Mouse (Mus musculus) telencephalon, adult 2 months (tissue): ENCODE measurements around the gene Serinc4.

Experiments
- DNase-seq: peaks from one replicate; pipeline ENCODE4 v3.0.0-alpha.2; 2011; ENCODE audit warnings: low read depth, low spot score

Gene Serinc4

GRCm38 (mm10) chr2:121448136-121448535 is 8.4 kb downstream of the Serinc4 start:
- no peak for DNase-seq

DNA sequence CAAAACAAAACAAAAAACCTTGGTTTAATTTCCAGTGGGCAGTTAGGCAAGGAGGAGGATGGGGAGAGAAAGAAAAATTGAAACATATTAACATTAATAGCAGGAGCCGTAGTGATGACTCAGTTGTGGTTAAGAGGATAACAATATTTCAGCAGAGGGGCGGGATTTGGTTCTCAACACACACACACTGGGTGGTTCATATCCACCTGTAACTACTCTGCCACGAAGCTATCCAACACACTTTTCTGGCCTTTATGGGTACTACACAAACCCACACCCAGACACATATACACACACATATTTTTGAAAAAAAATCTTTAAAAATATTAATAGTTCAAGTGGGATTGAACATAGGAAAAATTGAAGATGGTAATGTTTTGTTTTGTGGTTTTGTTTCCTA is 9.6 kb downstream of the Serinc4 start:
- DNase-seq = no peak

- no peak for DNase-seq
Observed at GRCm38 (mm10) chr2:121446506-121446905, 10.1 kb downstream of the Serinc4 start.

GRCm38 (mm10) chr2:121445117-121445516 is 11.5 kb downstream of the Serinc4 start:
- DNase-seq = no peak

- no peak for DNase-seq
Observed at GRCm38 (mm10) chr2:121444178-121444577, 12.4 kb downstream of the Serinc4 start, which contains the start of gene Ell3. Ell3 (minus strand) TSS chr2:121444278.

- DNase-seq = no peak
Observed at GRCm38 (mm10) chr2:121443068-121443349, 13.6 kb downstream of the Serinc4 start.

DNA sequence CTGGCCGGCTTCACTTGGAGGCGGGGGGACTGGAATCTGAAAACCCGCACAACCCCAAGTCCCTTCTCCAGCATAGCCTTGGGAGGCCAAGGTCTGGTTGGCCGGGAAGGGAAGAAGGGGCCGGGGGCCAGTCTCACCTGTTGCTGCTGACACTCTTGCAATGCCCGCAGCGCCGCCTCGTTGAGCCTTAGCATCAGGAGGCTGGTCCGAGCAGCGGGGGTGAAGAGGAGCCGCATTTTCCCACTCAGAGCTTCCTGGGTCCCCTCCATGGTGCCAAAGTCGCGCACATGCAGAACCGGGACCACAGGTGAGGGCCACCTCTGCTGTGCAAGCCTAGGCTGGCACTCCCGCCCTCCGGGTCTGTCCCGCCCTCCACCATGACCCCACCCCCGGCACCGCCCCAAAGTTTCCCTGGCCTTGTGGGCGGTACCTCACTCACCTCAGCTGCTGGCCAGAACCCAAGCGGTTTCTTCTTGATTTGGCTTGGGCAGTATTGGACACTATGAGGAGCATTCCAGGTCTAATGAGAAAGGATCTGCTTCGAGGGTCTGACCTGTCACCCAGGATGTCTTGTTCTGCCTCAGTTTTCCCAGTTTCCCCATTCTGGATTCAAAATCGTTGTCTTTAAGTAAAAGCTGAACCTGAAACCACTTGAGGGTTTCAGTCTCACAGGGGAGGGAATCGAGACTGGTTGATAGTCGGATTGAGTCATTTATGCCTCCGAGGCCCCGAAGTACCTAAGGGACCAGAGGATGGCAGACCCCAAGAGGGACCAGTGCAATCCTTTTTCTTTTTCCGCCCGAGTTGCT is 14.1 kb downstream of the Serinc4 start:
- no peak for DNase-seq

- no peak for DNase-seq
Observed at GRCm38 (mm10) chr2:121441800-121442199, 14.8 kb downstream of the Serinc4 start.

DNA sequence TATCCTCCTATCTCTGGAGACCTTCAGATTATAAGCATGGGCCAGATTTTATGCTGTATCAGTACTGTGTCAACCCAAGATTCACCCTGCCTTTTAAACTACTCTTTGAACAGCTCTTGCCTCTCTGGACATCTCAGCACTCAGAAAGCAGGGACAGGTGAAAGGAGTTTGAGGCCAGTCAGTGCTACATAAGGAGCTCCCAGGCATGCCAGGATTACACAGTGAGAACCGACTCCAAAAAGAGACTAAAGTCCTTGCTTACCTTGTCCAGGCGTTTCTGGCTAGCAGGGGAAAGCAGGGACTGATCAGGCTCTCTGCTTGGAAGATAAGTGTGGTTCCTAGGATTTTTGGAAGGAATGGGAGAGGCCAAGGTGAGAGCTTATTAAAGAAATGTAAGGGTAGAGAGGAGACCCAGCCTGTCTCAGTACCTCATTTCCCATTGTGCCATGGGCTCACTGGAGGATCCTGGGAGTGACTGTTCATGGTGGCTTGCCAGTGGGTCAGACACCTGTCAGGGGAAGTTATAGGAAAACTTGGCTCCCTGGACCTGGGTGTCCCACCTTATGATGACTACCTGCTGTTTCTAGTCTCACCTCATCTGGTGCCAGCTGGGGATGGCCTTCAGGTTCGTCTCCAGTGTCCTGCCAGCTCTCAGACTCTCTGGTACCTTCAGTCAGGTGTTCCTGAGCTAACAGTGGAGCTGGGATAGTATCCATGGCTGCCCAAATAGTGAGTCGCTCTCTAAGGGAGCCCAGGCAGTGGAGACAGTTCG is 15.6 kb downstream of the Serinc4 start:
- DNase-seq = no peak

DNA sequence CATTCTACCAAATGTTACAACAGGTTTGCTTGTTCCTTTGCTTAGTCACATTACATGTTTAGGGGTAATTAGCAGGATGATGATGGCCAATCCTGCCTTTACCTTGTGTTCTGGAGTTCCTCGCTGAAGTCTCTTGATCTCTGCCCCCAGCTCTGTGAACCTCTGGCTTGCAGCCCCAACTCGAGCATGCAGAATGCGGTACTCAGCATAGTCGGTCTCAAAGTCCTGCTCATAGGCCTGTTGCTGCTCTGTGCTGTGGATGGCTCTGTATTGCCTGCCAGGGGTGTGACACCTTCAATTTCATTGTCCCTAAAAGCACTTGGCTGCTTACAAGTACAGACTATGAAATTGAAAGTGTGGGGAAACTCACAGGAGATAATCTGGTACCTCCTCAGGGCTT is 16.8 kb downstream of the Serinc4 start:
- no peak for DNase-seq

DNA sequence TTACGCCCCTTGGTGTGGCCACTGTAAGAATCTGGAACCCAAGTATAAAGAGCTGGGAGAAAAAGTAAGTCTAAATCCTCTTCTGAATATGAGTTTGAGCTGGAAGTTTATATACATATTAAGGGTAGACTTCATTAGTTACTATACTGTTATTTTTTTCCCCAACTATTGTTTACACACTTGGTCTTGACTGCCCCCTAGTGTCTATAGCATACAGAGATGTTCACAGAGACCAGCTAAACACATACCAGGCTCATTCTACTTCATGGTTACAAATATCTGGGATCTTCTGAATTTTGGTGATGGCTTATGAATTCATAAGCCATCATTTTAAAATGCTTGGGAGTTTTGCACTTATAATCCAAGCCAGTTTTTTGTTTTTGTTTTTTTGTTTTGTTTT is 21.7 kb downstream of the Serinc4 start:
- no peak for DNase-seq

DNA sequence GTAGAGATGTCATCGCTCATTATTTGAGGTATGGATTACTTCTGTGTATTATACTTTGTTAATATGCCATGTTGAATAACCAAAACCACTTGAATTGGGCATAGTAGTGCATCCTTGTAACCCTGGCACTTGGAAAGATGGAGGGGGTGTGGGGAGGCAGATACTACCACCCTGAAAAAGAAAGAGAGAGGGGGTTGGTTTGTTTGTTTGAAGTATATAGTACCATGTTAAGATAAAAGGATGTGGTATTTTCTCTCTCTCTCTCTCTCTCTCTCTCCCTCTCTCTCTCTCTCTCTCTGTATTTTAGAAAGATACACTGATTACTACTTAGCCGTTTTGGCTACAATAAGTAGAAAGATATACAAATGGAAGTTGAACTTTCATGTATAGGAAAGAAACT is 30.7 kb downstream of the Serinc4 start:
- DNase-seq = no peak

DNA sequence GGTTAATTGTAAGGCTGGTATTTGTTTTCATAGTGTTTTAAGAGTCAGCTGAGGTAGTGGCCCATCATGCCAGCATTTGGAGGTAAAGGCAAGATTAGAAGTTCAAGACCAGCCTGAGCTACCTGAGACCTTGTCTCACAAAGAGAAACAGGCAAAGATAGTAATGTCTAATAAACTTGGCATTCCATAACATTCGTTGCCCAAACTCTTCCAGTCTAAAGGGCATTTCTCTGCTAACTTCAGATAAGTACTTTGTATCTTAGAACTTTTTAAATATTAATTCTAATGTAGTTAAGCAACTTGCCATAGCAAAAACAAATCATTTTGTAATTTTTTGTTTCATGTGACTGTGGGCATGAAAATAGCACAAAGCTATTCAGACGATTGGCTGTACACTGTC is 33.4 kb downstream of the Serinc4 start:
- DNase-seq = no peak

GRCm38 (mm10) chr2:121418476-121418875 is 38.1 kb downstream of the Serinc4 start:
- DNase-seq = no peak

- DNase-seq = no peak
Observed at GRCm38 (mm10) chr2:121416356-121416755, 40.2 kb downstream of the Serinc4 start.

- DNase-seq = no peak
Observed at GRCm38 (mm10) chr2:121415591-121415990, 41.0 kb downstream of the Serinc4 start.

GRCm38 (mm10) chr2:121415103-121415502 is 41.5 kb downstream of the Serinc4 start:
- DNase-seq = no peak

- no peak for DNase-seq
Observed at GRCm38 (mm10) chr2:121414139-121414685, 42.4 kb downstream of the Serinc4 start.

DNA sequence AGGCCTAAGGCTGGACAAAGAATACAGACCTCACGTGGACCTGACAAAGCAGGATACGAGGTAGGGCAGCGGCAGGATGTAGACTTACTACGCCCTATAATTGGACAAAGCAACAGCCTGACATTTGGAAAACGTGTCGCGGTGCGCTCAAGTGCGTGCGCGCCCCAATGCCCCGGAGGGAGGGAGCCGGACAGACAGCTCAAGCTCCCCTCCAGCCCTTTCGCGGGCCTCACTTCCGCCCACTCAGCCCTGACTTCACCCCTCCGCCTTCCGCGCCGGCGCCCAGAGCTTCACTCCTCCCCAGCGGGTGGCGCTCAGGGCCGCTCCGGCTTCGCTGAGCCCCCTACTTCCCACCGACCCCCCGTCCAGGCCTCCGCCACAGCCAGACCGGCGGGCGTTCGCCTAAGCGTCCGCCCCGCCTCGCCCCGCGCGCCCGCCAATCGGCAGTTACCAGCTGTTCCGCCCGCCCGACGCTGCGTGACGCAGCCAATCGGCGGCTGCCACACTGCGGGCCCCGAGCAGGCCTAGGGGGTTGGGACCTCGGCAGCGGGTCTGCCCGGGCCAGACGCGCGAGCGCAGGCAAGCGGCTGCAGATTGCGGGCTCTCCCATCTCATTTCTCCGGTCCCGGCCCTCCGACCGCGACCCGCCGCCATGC is 43.1 kb downstream of the Serinc4 start, which contains the start of the genes Pdia3 and Catsper2:
TSS of gene Pdia3 (plus strand) at position 389 of the 656 bp plus-strand sequence.
TSS of gene Catsper2 (minus strand) at position 406 of the 656 bp plus-strand sequence.
- DNase-seq = peak; percentile 88

DNA sequence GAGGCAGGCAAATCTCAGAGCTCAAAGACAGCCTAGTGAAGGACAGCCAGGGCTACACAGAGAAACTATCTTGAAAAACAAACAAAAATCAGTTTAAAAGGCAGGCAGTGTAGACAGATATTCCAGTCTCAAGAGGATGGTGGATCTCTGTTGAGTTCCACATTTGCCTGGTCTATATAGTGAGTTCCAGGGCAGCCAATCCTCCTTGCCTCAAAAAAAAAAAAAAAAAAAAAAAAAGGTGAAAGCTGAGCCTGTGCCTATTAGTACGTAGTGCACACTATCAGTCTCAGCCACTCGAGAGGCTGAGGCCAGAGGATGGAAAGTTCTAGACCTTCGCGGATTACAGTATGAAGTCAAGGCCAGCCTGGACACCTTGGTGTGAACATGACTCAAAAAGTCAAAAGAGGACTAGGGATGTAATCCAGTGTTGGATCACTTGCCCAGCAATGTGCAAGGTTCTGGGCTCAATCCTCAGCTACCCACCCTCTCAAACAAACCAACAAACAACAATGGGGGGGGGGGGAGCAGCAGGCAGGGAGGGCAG is 43.7 kb downstream of the Serinc4 start:
- no peak for DNase-seq

DNA sequence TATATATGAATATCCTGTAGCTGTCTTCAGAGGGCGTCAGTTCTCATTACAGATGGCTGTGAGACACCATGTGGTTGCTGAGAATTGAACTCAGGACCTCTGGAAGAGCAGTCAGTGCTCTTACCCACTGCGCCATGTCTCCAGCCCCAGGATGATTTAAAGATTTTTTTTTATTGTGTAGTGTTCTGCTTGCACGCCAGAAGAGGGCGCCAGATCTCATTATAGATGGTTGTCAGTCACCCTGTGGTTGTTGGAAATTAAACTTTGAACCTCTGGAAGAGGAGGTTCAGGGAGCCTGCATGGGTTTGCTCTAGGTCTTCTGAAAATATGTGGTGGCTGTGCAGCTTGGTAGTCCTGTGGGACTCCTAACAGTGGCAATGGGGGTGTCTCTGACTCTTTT is 48.4 kb downstream of the Serinc4 start:
- no peak for DNase-seq

DNA sequence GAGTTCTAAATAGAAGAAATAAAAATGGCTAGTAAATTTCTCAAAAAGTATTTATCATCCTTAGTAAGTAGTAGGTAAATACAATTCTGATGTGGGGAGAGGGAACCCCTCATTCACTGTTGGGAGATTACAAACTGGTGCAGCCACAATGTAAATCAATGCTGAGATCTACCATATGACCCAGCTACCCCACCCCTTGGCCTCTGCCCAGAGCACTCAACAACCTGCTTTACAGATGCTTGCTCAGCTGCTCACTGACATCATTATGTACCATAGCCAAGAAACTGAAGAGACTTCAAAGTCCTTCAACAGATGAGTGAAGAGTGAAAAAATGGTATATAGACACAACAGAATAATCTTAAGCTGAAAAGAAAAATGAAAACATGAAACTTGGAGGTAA is 53.3 kb downstream of the Serinc4 start:
- DNase-seq = no peak
